Mouse (Mus musculus) CH12.LX (cell line): ENCODE results near the gene Arhgef3. TPM values are rescaled to one million over a fixed set of nuclear protein-coding genes. Genes with fewer than 3 reads are reported as not detected.

Experiments
- DNase-seq: peaks from one replicate; pipeline ENCODE4 v3.0.0-alpha.2; 2013; ENCODE audit errors: extremely low read depth
- H3K27ac ChIP-seq: 2 replicates; pipeline ENCODE4 v1.5.1; 2012; ENCODE audit warnings: low read depth, mild to moderate bottlenecking, control low read depth, moderate library complexity; ENCODE audit not compliant: insufficient read depth
- H3K27me3 ChIP-seq: replicated peaks from 2 replicates; pipeline ENCODE3; 2012; ENCODE audit warnings: inconsistent platforms
- H3K36me3 ChIP-seq, 2 experiments: replicated peaks in 1 of 2; 2 replicates each; pipeline versions ENCODE3 to v1.6.1; 2012; ENCODE audit warnings: inconsistent platforms in 1 of 2, low read length in 1 of 2, mild to moderate bottlenecking in 1 of 2, mixed read lengths in 1 of 2, moderate library complexity in 1 of 2; ENCODE audit not compliant: control insufficient read depth in 1 of 2, insufficient read depth in 1 of 2
- H3K4me1 ChIP-seq, 2 experiments: 2 replicates each; pipeline ENCODE4 v1.6.1; 2012; ENCODE audit warnings: inconsistent platforms in 1 of 2, moderate library complexity in 1 of 2; ENCODE audit not compliant: insufficient read depth in 2 of 2, control insufficient read depth in 1 of 2
- H3K4me2 ChIP-seq: 2 replicates; pipeline ENCODE4 v1.6.1; 2012; ENCODE audit warnings: low read depth, mild to moderate bottlenecking, control low read depth; ENCODE audit not compliant: poor library complexity, insufficient read depth, severe bottlenecking
- H3K4me3 ChIP-seq, 3 experiments: fragments of 150-350 bp in 1 of 3; sonication (generic) in 1 of 3; replicated peaks in 1 of 3; 2 replicates each; pipeline versions ENCODE3 to v1.5.1; 2011 to 2012; ENCODE audit warnings: low read depth in 2 of 3, low read length in 2 of 3, mild to moderate bottlenecking in 2 of 3, moderate library complexity in 2 of 3, control low read depth in 1 of 3, improper control_type of control experiment in 1 of 3, inconsistent platforms in 1 of 3, mixed read lengths in 1 of 3; ENCODE audit not compliant: poor library complexity in 1 of 3
- H3K79me2 ChIP-seq: replicated peaks from 2 replicates; pipeline ENCODE4 v1.6.1; 2012; ENCODE audit warnings: mild to moderate bottlenecking, moderate library complexity; ENCODE audit not compliant: control insufficient read depth, poor library complexity, insufficient read depth, severe bottlenecking; ENCODE audit errors: extremely low read depth
- H3K9ac ChIP-seq: 2 replicates; pipeline ENCODE4 v1.6.1; 2012; ENCODE audit warnings: low read depth, mild to moderate bottlenecking, control low read depth, moderate library complexity; ENCODE audit not compliant: insufficient read depth
- H3K9me3 ChIP-seq: replicated peaks from 2 replicates; pipeline ENCODE3; 2012; ENCODE audit warnings: low read length, inconsistent platforms, mixed read lengths
- BHLHE40 ChIP-seq: IDR thresholded peaks from 2 replicates; pipeline ENCODE4 v1.6.1; 2011; ENCODE audit warnings: mild to moderate bottlenecking, low read depth, low read length, improper control_type of control experiment
- CHD1 ChIP-seq: IDR thresholded peaks from 2 replicates; pipeline ENCODE4 v1.6.1; 2012; ENCODE audit warnings: low read depth, low read length, improper control_type of control experiment, inconsistent platforms
- CHD2 ChIP-seq: IDR thresholded peaks from 2 replicates; pipeline ENCODE4 v1.6.1; 2011; ENCODE audit warnings: low read length, improper control_type of control experiment
- CTCF ChIP-seq, 2 experiments: IDR thresholded peaks in 1 of 2; conservative IDR thresholded peaks in 1 of 2; 2 replicates each; pipeline ENCODE4 v1.5.1; 2011 to 2012; ENCODE audit warnings: low read depth in 2 of 2, low read length in 2 of 2, improper control_type of control experiment in 1 of 2, inconsistent platforms in 1 of 2, mild to moderate bottlenecking in 1 of 2, moderate library complexity in 1 of 2
- ELF1 ChIP-seq: IDR thresholded peaks from 2 replicates; pipeline ENCODE4 v1.6.1; 2014; ENCODE audit warnings: low read depth, mild to moderate bottlenecking, inconsistent platforms, low read length, improper control_type of control experiment
- EP300 ChIP-seq: IDR thresholded peaks from 2 replicates; pipeline ENCODE4 v1.6.1; 2011; ENCODE audit warnings: low read length, improper control_type of control experiment
- ETS1 ChIP-seq: conservative IDR thresholded peaks from 2 replicates; pipeline ENCODE4 v1.6.1; 2012; ENCODE audit warnings: low read depth, mild to moderate bottlenecking, inconsistent platforms, low read length, improper control_type of control experiment, moderate library complexity
- IRF4 ChIP-seq: IDR thresholded peaks from 2 replicates; pipeline ENCODE4 v1.6.1; 2014; ENCODE audit warnings: low read depth, mild to moderate bottlenecking, inconsistent platforms, low read length, improper control_type of control experiment
- MAFK ChIP-seq: IDR thresholded peaks from 2 replicates; pipeline ENCODE4 v1.6.1; 2011; ENCODE audit warnings: low read length, improper control_type of control experiment; ENCODE audit not compliant: insufficient replicate concordance
- MAZ ChIP-seq: IDR thresholded peaks from 2 replicates; pipeline ENCODE4 v1.6.1; 2012; ENCODE audit warnings: low read depth, mild to moderate bottlenecking, inconsistent platforms, low read length, improper control_type of control experiment, moderate library complexity
- NRF1 ChIP-seq: IDR thresholded peaks from 2 replicates; pipeline ENCODE4 v1.6.1; 2014; ENCODE audit warnings: low read depth, mild to moderate bottlenecking, inconsistent platforms, low read length, improper control_type of control experiment, moderate library complexity
- POLR2AphosphoS2 ChIP-seq: IDR thresholded peaks from 2 replicates; pipeline ENCODE4 v1.6.1; 2011; ENCODE audit warnings: low read depth, low read length, improper control_type of control experiment
- RCOR1 ChIP-seq: conservative IDR thresholded peaks from 2 replicates; pipeline ENCODE4 v1.6.1; 2012; ENCODE audit warnings: low read depth, mild to moderate bottlenecking, inconsistent platforms, low read length, improper control_type of control experiment
- SIN3A ChIP-seq: IDR thresholded peaks from 2 replicates; pipeline ENCODE4 v1.6.1; 2012; ENCODE audit warnings: low read length, improper control_type of control experiment, inconsistent platforms
- TCF12 ChIP-seq: IDR thresholded peaks from 2 replicates; pipeline ENCODE4 v1.6.1; 2014; ENCODE audit warnings: low read depth, mild to moderate bottlenecking, inconsistent platforms, low read length, improper control_type of control experiment
- ZMIZ1 ChIP-seq: IDR thresholded peaks from 2 replicates; pipeline ENCODE4 v1.6.1; 2012; ENCODE audit warnings: low read depth, mild to moderate bottlenecking, inconsistent platforms, low read length, improper control_type of control experiment
- ZNF384 ChIP-seq: IDR thresholded peaks from 2 replicates; pipeline ENCODE4 v1.6.1; 2012; ENCODE audit warnings: low read depth, low read length, improper control_type of control experiment, inconsistent platforms
- dilution Hi-C: fragments of 300-500 bp; cut with MboI; formaldehyde crosslinking; loops from 2 replicates; pipeline ENCODE4 v1.14.3; 2020; ENCODE audit warnings: low sequenced_read_pairs; ENCODE audit not compliant: extremely low pct_unique_long_range_greater_than_20kb, extremely low pct_ligation_motif_present
- in situ Hi-C: fragments of 300-500 bp; cut with MboI; formaldehyde crosslinking; loops from 3 replicates; pipeline ENCODE4 v1.14.3; 2019; ENCODE audit warnings: low sequenced_read_pairs, low pct_ligation_motif_present, low pct_unique_long_range_greater_than_20kb, mixed read lengths
- polyA plus RNA-seq: library from polyadenylated mRNA; unstranded; fragments of >175 nt; gene quantifications from 2 replicates; pipeline ENCODE4 v1.2.1, GENCODE M21; 2012; ENCODE audit warnings: low read depth; ENCODE audit not compliant: insufficient read length
- total RNA-seq, 2 experiments: library from RNA; depleted of rRNA; stranded (reverse); fragments of 300-350 nt in 1 of 2; fragments of >200 nt in 1 of 2; gene quantifications; 2 replicates each; pipeline ENCODE4 v1.2.3; 2012 to 2014

Arhgef3 gene
- total and polyA plus RNA-seq, 3 experiments, result 0.51 to 0.64 (median 0.62) TPM

DNA sequence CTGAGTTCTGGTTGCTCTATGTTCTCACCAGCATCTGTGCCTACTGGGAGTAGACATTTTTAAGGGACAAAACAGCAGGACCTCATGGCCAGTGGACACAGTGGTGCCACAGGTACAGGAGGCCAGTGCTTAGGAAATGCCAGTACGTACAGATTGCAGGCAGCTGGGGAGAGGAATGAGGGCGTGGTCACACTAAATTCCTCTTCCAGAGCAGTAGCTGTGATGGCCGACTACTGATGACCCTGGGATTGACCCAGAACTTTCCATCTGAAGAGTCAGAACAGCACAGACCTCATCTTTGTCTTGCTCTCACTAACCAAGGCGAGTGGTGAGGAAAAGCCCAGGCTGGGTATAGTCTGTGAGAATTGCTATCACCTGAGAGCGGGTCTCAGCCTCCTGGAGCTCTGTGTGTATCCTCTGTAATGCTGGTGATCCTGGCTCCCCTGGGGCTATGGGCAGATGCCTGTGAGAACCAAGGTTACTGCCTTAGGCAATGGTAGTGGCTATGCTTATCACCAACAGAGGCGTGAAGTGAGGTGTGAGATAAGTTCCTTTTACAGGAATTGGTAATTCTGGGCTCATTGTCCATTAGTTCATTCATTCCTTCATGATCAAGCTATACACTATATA lies 35.4 kb downstream of the Arhgef3 start:
- Histone ChIP-seq H3K4me2 (no peak overlapping the region), H3K9me3 (no peaks in the 10 kb centered on the region), H3K79me2 (no peaks in the 10 kb centered on the region), H3K4me1 (peaks cover 0 to 7% of the 10 kb centered on the region in 2 experiments; a peak in 2 of 4 replicates), H3K27me3 (peaks cover 7% of the 10 kb centered on the region), H3K9ac (no peak overlapping the region), H3K36me3 (no peaks in the 10 kb centered on the region), H3K4me3 (no peak overlapping the region), H3K27ac (no peak overlapping the region)
- in situ Hi-C loops (no loop called here), dilution Hi-C loops (no loop called here)
- TF ChIP-seq NRF1 (no peak), BHLHE40 (no peak), MAZ (no peak), RCOR1 (no peak), ZMIZ1 (no peak), SIN3A (no peak), CHD2 (no peak), ZNF384 (no peak), EP300 (no peak), MAFK (no peak), CTCF (conservative IDR thresholded peaks at IDR 0.05 in 1 of 2, IDR thresholded peaks at IDR 0.05 in 1 of 2; ENCODE audit: low read depth in 2 of 2, low read length in 2 of 2) (no peak), POLR2AphosphoS2 (no peak), CHD1 (no peak), ETS1 (no peak), IRF4 (no peak)
- no peak for DNase-seq

DNA sequence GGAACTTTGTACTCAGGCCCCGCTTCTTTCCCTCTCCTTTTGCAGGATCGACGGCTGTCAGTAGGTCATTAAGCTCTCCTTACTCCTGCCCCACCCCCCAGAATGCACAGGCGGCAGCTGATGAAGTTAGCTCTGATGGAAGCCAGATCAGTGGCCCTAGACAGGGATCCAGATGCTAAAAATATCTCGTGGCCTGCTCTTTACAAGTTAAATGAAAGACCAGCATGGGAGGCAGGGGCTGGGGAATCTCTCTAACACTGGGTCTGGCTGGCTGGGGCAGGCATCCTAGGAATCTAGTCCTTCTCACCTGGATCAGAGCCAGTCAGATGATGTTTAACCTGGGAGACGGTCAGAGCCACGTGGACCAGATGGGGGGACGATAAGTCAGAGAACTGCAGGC lies 36.7 kb downstream of the Arhgef3 start:
- Histone ChIP-seq H3K4me3 (no peak overlapping the region), H3K9me3 (no peaks in the 10 kb centered on the region), H3K9ac (no peak overlapping the region), H3K4me1 (no peaks in the 10 kb centered on the region), H3K27ac (no peak overlapping the region), H3K4me2 (no peak overlapping the region), H3K27me3 (peaks cover 8% of the 10 kb centered on the region), H3K36me3 (no peaks in the 10 kb centered on the region), H3K79me2 (no peaks in the 10 kb centered on the region)
- in situ Hi-C loops (no loop called here), dilution Hi-C loops (no loop called here)
- DNase-seq, result no peak
- TF ChIP-seq ELF1, result no peak
- no peak for TF ChIP-seq TCF12
- TF ChIP-seq ETS1, result no peak
